Mouse (Mus musculus): ENCODE results near the gene Baz1a.
A peak's percentile ranks its signal among the peaks of the same experiment; 100 is the strongest.
"Not testable (repeated sequence)": the region's sequence is repeated elsewhere in the genome, so short reads cannot be mapped to it uniquely, and the experiment has no call there.

Baz1a gene

GRCm38 (mm10) chr12:55007361-55008008 is 6.7 kb downstream of the Baz1a start:
- no peak for DNase-seq (ENCODE audit: low spot score)

- no peak for DNase-seq (ENCODE audit: low spot score)
Observed at GRCm38 (mm10) chr12:55006071-55006470, 8.1 kb downstream of the Baz1a start.

GRCm38 (mm10) chr12:55004396-55004795 is 9.8 kb downstream of the Baz1a start:
- no peak for DNase-seq (ENCODE audit: low spot score)

GRCm38 (mm10) chr12:55003843-55004242 is 10.3 kb downstream of the Baz1a start:
- no peak for DNase-seq (ENCODE audit: low spot score)

- DNase-seq (ENCODE audit: low spot score), result not testable (repeated sequence)
Observed at GRCm38 (mm10) chr12:55002532-55002931, 11.6 kb downstream of the Baz1a start.

GRCm38 (mm10) chr12:54999016-54999690 is 15.0 kb downstream of the Baz1a start:
- no peak for DNase-seq (ENCODE audit: low spot score)

GRCm38 (mm10) chr12:54998411-54998810 is 15.7 kb downstream of the Baz1a start:
- no peak for DNase-seq (ENCODE audit: low spot score)

GRCm38 (mm10) chr12:54996979-54997474 is 17.1 kb downstream of the Baz1a start:
- no peak for DNase-seq (ENCODE audit: low spot score)

- no peak for DNase-seq (ENCODE audit: low spot score)
Observed at GRCm38 (mm10) chr12:54995965-54996364, 18.2 kb downstream of the Baz1a start.

GRCm38 (mm10) chr12:54994418-54994817 is 19.7 kb downstream of the Baz1a start:
- no peak for DNase-seq (ENCODE audit: low spot score)

GRCm38 (mm10) chr12:54994068-54994386 is 20.1 kb downstream of the Baz1a start:
- DNase-seq (ENCODE audit: low spot score), result peak; percentile 28

- DNase-seq (ENCODE audit: low spot score), result no peak
Observed at GRCm38 (mm10) chr12:54993246-54994067, 20.7 kb downstream of the Baz1a start.

- DNase-seq (ENCODE audit: low spot score), result no peak
Observed at GRCm38 (mm10) chr12:54992814-54993213, 21.3 kb downstream of the Baz1a start.

GRCm38 (mm10) chr12:54988323-54988850 is 25.8 kb downstream of the Baz1a start:
- DNase-seq (ENCODE audit: low spot score), result no peak

GRCm38 (mm10) chr12:54987156-54987555 is 27.0 kb downstream of the Baz1a start:
- no peak for DNase-seq (ENCODE audit: low spot score)

- DNase-seq (ENCODE audit: low spot score), result peak; percentile 78
Observed at GRCm38 (mm10) chr12:54986052-54986717, 28.0 kb downstream of the Baz1a start, which contains the start of gene Gm20403. TSS of gene Gm20403 (minus strand) at chr12:54986529.

- peak; percentile 71 for DNase-seq (ENCODE audit: low spot score)
Observed at GRCm38 (mm10) chr12:54985257-54986051, 28.7 kb downstream of the Baz1a start.

- peak; percentile 86 for DNase-seq (ENCODE audit: low spot score)
Observed at GRCm38 (mm10) chr12:54984701-54985256, 29.4 kb downstream of the Baz1a start.

GRCm38 (mm10) chr12:54982935-54983715 is 31.0 kb downstream of the Baz1a start:
- no peak for DNase-seq (ENCODE audit: low spot score)

GRCm38 (mm10) chr12:54981962-54982361 is 32.2 kb downstream of the Baz1a start:
- DNase-seq (ENCODE audit: low spot score), result no peak
